Comparison of ENCODE assay signal across 11 mouse cellular contexts in the genomic region with DNA sequence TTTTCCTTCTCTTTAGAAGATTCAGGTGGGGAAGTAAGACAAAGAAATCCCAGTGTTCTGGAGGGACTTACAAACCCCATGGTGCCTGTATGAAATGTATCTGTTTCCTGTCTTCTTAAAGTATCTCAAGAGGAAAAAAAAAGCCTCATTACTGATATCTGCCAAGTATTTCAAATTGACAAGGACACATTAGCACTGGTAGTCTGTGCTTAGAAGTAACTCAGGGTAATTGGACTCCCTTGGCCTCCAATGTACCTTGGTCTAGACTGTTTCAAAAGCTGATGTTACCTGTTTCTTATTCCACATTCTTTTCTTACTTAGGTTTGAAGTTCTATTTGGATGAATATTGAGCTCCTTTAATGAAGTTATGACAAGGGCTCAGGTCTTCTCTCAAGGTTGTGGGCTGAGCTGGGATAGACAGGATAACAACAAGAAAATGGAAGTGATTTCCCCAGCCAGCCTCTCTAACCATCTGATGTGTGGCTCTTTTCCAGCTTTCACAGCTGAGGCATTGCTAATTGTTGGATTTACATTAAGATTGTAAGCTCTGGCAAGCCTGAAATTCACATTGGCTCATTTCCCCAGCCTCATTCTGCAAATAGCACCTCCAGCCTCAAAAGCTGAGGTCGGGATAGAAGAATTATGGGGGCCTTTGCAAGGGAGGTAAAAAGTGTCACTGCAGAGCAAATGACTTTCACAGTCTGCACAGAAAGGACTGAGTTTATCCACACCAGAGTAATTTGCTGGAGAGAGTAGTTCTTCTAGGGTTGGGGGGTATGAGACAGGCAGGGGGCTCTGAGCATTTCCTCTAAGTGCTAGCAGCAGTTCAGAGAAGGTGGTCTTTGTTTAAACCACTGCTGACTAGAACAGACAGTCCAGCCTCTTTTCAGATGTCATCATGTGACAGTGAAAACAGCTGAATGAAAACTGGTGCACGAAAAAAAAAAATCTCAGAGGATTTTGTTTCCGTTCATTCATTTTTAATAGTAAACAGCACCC.
A peak's percentile ranks its signal among the peaks of the same experiment; 100 is the strongest.
DNase-seq lines count a peak whose midpoint lies in the region; ATAC-seq lines count a peak whose summit lies in the region.
"Had no signal": no experiment of that assay in that cellular context is flagged by ENCODE, and none has a peak within 500 bp of the region (broad histone marks: within the 10 kb centered on the region; RNA-seq: fewer than 3 reads in every experiment).

No protein-coding gene starts in this region.

- H3K27me3 ChIP-seq in midbrain, embryonic 11.5 days (ENCODE audit: control insufficient read depth, insufficient read depth, low read length): no peaks in the 10 kb centered on the region
- H3K27me3 ChIP-seq: heart, embryonic 13.5 days had no signal

- no peak overlapping the region for H3K4me2 ChIP-seq in midbrain, embryonic 11.5 days
- H3K4me2 ChIP-seq: heart, embryonic 13.5 days had no signal

- H3K9me3 ChIP-seq in midbrain, embryonic 11.5 days (ENCODE audit: control insufficient read depth, low read length): no peaks in the 10 kb centered on the region
- H3K9me3 ChIP-seq: heart, embryonic 13.5 days had no signal

- H3K36me3 ChIP-seq in midbrain, embryonic 11.5 days (ENCODE audit: control insufficient read depth, insufficient read depth, low read length): no peaks in the 10 kb centered on the region
- H3K36me3 ChIP-seq: heart, embryonic 13.5 days had no signal

- H3K27ac ChIP-seq in midbrain, embryonic 11.5 days (ENCODE audit: low read depth, low read length): peak overlapping the region; percentile 25; the same call in 1 of the 2 replicates
- H3K27ac ChIP-seq: heart, embryonic 13.5 days had no signal

- no peak for ATAC-seq in midbrain, embryonic 11.5 days (ENCODE audit: low FRiP score)

- no peak overlapping the region for H3K4me3 ChIP-seq in midbrain, embryonic 11.5 days (ENCODE audit: low read depth, low read length)
- H3K4me3 ChIP-seq: erythroblast, embryonic 14.5 days; heart, embryonic 13.5 days had no signal

- H3K4me1 ChIP-seq in midbrain, embryonic 11.5 days (ENCODE audit: control insufficient read depth, insufficient read depth, low read length): peaks cover 20% of the 10 kb centered on the region

- WGBS in midbrain, embryonic 11.5 days: 56% methylated on average over 3 of the region's 3 CpGs

- H3K9ac ChIP-seq in midbrain, embryonic 11.5 days (ENCODE audit: low read length): no peak overlapping the region; the same call in 1 of the 2 replicates
- H3K9ac ChIP-seq: heart, embryonic 13.5 days had no signal

- DNase-seq in layer of hippocampus, adult 11-12 months (ENCODE audit: low spot score): peak; percentile 52
- no peak for DNase-seq in layer of hippocampus, postnatal 25 days (ENCODE audit: extremely low spot score in 1 of 2, low spot score in 1 of 2)
- peak; percentile 46 to 73 for DNase-seq in layer of hippocampus, adult 18-20 months (ENCODE audit: low spot score in 2 of 2)
- no peak for DNase-seq in midbrain, embryonic 11.5 days (ENCODE audit: low spot score, missing footprints)
- DNase-seq in telencephalon, adult 2 months (ENCODE audit: low read depth, low spot score): peak; percentile 76
- no peak for DNase-seq in urinary bladder, postnatal 25 days (ENCODE audit: low spot score)
- no peak for DNase-seq in embryo, embryonic 10.5 days (ENCODE audit: low spot score)
- DNase-seq in lung, adult 18-20 months: no peak
- DNase-seq: lung, postnatal 14 days had no signal

Comparison
In these comparisons a context has a peak if more than half of its experiments do, and no peak if none do; other contexts are left out.
1. DNase-seq: peak in layer of hippocampus, adult 11-12 months (single experiment), layer of hippocampus, adult 18-20 months (2 of 2) and telencephalon, adult 2 months (single experiment); none in layer of hippocampus, postnatal 25 days (0 of 2), midbrain, embryonic 11.5 days (single experiment), urinary bladder, postnatal 25 days (single experiment), embryo, embryonic 10.5 days (single experiment) and lung, adult 18-20 months (0 of 2).